Mouse (Mus musculus) adrenal gland, postnatal 10 days (tissue): ENCODE results near the gene Ptprj. TPM values are rescaled to one million over a fixed set of nuclear protein-coding genes. Genes with fewer than 3 reads are reported as not detected.

Experiments used
- DNase-seq: peaks from one replicate; pipeline ENCODE4 v3.0.0; 2021; ENCODE audit warnings: mixed read lengths
- total RNA-seq, 2 experiments: library from RNA; stranded (reverse); gene quantifications; 2 replicates each; pipeline ENCODE4 v1.2.3; 2021

Gene Ptprj
- total RNA-seq, 2 experiments from 2014 or later, result 20.9 to 23.2 TPM

- no peak for DNase-seq
Observed at GRCm38 (mm10) chr2:90559015-90559687, 21.3 kb downstream of the Ptprj start.

DNA sequence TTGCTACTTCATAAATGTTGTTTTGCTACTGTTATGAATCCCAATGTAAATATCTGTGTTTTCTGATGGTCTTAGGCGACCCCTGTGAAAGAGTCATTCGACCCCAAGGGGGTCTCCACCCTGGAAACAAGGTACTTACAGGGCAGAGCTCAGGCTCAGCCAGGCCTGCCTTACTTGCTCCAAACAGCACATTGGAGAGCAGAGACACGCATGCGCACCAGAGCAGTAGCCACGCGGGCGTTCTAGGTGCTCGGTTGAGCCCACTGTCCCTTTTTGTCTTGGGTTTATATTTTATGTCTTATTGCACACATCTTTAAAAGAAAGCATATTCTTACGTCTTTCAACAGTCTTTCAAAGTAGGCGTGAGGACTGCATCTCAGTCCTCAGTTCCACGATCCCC is 22.1 kb downstream of the Ptprj start:
- DNase-seq, result no peak

DNA sequence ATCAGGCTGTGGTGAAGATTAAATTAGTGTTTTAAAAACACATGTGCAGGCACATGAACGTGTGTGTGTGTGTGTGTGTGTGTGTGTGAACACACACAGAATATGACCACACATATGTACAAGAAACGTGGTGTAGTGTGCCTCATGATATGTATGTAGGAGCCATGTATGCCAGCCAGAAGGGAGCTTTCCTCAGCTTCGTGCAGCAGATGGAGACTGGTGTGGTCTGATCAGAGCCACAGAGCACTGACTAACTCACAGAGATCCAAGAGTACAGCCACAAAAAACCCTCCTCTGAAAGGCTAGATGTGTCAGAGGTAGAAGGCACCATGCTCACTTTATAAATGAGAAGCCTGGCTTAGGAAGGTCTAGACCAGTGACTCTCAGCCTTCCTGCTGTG is 22.5 kb downstream of the Ptprj start:
- DNase-seq, result no peak

DNA sequence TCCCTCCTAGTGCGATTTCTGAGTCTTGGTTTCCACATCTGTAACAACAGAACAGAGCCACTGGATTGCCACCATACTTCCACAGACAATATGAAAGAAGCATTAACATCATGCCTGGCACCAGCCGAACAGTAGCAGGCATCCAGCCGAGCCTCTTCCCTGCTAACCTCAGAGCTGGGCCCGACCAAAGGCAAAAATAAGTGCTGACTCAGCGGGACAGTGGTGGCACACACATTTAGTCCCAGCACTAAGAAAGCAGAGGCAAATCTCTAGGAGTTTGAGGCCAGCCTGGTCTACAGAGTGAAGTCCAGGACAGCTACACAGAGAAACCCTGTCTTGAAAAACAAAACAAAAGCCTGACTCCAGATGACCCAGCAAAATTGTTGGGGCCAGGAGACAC is 24.7 kb downstream of the Ptprj start:
- DNase-seq, result no peak

DNA sequence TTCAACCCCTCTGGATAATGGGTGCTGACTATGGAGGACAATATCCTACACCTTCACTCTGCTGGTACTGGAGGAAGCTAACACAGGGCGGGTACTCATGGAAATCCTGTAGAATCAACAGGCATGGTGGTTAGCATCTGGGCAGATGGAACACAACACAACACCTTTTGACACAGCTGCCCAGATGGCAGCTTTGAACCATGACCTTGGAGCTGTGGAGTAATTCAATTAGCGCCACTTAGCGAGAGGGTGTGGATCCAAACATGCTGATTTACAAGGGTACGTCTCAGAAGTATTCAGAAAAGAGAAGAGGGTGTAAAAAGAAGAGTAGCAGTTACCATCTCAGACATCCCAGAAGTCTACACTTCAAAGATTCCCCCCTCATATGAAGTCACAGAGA is 25.6 kb downstream of the Ptprj start:
- no peak for DNase-seq

DNA sequence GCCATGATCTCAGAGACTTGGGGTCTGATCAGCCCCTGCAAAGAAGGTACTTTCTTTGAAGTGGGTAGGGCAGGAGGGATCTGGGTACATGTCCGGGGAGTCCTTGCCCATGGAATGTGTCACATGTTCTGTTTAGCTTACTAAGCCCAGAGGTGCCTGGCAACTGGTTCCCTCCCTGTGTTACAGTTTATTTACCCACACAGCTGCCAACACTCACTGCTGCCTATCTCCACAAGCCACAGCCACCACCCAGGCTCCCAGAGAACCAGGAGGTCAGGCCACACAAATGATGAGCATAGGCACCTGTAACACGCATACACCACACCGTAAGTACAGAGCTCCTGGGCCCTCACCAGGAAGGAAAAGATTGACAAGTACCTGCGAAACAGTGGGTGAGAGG is 26.6 kb downstream of the Ptprj start:
- no peak for DNase-seq

DNA sequence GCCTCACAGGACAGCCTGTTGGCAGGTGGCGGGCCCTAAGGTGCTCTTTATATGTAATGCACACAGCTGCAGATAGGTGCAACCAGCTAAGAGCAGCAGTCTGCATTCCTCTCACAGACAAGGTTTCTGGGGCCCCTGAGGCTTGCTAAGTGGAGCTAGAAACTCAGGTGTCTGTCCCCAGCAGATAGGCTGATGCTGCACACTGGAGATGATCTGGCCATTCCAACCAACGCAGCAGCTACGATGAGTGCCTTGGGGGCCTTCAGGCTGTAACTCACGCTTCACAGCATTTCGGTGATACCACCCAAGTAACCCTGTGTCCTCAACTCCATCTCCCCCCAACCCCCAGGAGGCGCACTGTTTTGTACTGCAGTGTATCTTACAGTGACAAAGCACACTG is 29.8 kb downstream of the Ptprj start:
- no peak for DNase-seq

DNA sequence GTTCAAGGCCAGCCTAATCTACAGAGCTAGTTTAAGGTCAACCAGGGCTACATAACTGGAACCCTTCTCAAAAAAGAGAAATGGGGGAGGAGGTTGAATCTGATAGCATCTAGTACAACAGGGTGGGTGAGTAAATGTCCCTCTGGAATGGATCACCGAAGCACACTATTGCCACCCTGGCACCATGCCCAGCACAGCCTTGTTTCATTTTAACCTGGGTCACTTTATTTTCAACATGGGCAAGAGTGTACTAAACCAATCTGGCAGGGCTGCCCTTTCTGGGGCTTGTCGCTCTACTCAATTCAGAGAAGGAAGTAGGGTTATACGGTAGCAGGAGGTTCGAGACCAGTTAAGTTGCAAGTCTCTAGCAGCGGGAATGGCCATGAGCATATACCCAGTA is 31.9 kb downstream of the Ptprj start:
- DNase-seq, result peak; percentile 53

DNA sequence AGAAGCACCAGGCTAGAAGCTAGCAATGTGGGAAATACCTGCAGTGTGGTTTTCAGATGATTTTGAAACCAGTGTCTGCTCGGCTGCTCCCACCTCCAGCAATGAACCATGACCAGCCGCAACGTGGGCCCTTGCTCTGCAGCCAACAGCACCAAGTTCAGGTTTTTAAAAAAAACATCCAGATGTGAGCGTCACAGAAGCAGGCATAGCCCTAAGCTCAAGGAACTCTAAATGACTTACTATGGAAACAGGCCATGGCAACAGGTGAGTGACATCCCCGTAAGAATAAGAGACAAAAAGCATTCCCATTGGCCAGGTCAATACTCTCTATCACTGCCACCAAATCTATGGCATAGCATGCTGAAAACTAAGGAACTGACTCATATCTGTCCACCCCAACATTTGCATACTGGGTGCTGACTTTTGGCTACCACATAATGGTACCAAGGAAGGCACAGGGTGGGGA is 33.3 kb downstream of the Ptprj start:
- DNase-seq, result no peak

DNA sequence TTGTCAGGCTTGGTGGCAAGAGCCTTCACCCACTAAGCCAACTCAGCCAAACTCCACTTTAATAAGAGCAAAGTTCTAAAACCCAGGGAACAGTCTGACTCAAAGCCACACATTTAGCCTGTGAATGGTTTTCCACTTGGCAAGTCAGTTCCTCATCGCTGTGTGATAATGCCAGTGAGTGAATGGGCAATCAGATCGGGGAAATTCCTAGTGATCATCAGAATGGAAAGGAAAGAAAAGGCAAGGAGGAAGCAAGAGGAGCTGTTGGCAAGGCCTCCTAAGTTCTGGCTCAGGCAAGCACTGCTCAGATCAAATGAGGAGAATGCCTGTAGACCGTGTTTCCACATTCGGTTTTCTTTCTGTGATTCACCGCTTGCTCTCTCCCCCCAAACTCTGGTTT is 35.2 kb downstream of the Ptprj start:
- DNase-seq, result no peak

GRCm38 (mm10) chr2:90543989-90544388 is 36.5 kb downstream of the Ptprj start:
- DNase-seq, result no peak

DNA sequence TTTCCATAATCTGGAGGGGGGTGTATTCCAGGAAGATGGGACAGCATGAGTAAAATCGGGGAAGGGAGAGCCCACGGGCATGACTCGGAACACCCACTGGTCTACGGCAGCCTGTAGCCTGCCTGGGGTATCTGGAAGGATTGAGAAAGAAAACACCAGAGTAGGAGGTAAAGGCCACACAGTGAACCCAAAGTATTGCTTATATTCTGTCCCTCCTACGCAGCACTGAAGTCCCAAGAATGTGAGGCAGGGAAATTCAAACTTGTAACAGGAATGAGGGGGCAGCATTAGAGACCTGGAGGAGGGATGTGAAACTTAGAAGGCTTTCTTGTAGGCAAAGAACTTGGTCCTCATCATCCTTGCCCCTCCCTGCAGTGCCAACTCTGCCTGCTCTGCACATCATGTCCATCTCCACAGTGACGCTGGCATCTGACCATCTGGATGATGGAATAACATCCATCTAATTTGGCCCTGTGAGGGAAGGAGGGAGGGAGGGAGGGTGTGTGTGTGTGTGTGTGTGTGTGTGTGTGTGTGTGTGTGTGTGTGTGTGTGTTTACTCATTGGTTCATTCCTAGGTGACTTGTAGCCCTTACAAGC is 37.2 kb downstream of the Ptprj start:
- DNase-seq, result no peak

- DNase-seq, result no peak
Observed at GRCm38 (mm10) chr2:90542656-90543055, 37.8 kb downstream of the Ptprj start.

DNA sequence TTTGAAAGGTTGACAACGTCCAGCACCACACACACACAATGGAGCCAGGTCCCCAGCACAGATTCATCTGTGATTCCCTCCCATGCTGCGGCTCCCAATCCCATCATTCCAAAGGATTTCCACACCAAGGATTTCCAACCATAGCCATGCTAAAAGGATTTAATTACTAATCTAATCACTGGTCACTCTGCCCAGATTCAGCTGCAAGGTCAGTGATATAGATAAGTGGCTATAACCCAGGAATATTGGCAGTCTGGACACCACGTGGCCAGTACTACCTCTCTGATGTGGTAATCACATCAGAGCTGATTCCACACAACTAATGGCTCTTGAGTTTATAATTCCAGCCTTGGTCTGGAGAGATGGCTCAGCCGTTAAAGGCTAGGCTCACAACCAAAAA is 41.2 kb downstream of the Ptprj start:
- no peak for DNase-seq

DNA sequence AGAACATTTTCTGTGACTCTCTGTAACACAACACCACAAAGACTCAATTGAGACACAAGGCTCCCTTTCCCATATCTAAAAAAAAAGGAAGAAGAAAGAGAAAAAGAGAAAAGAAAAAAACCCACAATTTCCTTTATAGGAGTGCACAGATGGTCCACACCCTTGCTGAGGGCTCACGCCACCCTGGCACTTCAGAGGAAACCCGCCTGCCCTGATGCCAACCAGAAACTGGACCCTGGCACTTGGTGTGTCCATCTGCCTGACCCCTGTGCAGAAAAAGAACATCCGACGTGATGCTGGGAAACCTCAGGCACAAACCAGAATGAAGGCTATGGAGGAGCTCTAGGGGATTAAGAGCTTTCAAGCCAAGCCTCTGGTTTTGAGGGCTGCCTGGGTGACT is 43.2 kb downstream of the Ptprj start:
- DNase-seq, result no peak

GRCm38 (mm10) chr2:90536555-90536954 is 43.9 kb downstream of the Ptprj start:
- peak; percentile 29 for DNase-seq

- DNase-seq, result no peak
Observed at GRCm38 (mm10) chr2:90534751-90535150, 45.7 kb downstream of the Ptprj start.

DNA sequence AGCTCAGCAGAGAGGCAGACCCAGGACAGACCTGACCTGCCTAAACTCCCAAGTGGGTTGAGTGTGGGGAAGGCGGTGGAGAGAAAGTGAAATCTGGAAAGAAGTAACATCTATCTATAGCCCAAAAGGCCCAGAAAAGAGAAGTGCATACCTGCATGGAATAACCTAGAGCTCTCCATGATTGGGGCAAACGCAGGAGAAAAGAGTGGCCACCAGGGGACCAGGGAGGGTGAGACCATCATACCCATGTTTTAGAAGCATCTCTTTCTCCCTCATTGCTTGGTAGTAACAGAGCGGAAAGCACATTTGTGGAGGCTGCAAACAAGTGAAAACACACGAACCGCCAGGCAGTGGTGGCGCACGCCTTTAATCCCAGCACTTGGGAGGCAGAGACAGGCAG is 46.5 kb downstream of the Ptprj start:
- no peak for DNase-seq

DNA sequence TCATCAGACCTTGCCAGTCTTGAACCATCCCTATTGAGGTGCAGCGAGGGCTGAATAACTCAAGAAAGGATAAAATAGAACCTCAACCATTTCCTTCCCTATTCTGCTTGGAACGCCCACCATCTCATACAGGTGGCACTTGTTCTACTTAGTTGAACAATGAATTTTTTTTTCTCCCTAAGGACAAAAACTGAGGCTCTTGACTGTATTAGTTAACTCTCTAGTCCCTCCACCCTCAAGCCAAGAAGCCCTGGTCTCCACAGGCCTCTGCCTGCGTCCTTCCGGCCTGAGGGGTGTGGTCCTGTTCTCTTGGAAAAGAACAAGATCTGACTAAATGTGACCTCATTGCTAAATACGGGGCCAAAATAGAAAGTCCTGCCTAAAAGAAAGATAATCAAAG is 48.4 kb downstream of the Ptprj start:
- no peak for DNase-seq

DNA sequence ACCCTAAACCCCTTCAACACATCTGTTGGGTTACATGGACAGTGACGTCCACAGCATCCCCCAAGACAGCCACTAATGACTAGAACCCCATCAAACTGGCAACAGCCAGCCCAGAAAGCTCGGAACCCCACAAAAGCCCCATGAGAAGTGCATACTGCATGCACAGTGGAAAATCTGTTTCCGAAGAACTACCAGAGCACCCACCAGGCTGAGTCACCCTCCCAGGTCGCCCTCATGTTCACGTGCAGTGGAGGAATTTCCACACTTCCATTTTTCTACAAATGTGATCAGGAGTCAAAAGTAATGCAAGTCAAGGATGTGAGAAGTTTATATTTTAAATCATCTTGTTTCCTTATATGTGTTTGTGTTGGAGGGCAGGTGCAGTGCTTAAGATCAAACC is 52.3 kb downstream of the Ptprj start:
- DNase-seq, result no peak

GRCm38 (mm10) chr2:90526971-90527370 is 53.5 kb downstream of the Ptprj start:
- no peak for DNase-seq

GRCm38 (mm10) chr2:90526564-90526963 is 53.9 kb downstream of the Ptprj start:
- no peak for DNase-seq

- no peak for DNase-seq
Observed at GRCm38 (mm10) chr2:90525807-90526206, 54.6 kb downstream of the Ptprj start.

DNA sequence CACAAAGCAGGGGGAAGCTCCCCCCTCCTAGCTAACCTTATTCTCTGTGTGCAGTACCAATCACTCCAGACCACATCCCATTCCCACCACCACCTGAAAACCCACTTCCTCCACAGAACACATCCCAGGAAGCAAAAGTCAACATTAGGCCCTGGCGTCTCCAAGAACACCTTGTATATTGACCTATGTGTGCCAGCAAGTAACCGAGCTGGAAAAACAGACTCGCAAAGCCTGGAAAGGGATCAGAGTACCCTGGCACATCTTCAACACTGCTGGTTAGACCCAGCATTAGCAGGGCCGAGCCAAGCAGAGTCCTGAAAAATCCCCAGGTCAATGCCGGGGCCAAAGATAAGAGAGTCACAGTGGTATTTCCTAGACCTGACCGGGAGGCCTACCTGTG is 58.0 kb downstream of the Ptprj start:
- no peak for DNase-seq
